Mouse (Mus musculus) small intestine, adult 2 months (tissue): ENCODE measurements at regions not wholly inside any gene's neighbourhood (a gene's known extent, or its start where the extent isn't known, plus 50 kb on each side); places are given as distances from the start of the nearest gene placed in this dataset.

Source experiments
- H3K27ac ChIP-seq: fragments of 200-500 bp; 2 replicates; pipeline ENCODE4 v1.5.1; 2012; ENCODE audit warnings: low read depth, low read length, control low read depth, inconsistent platforms; ENCODE audit not compliant: insufficient read depth
- H3K27me3 ChIP-seq: fragments of 200-500 bp; 2 replicates; pipeline ENCODE4 v1.6.1; 2012; ENCODE audit warnings: mild to moderate bottlenecking, moderate library complexity, low read length, inconsistent platforms; ENCODE audit not compliant: control insufficient read depth, insufficient read depth
- H3K36me3 ChIP-seq: fragments of 200-500 bp; 2 replicates; pipeline ENCODE4 v1.6.1; 2012; ENCODE audit warnings: mild to moderate bottlenecking, low read length, control low read depth, inconsistent platforms; ENCODE audit not compliant: control insufficient read depth, insufficient read depth
- H3K4me1 ChIP-seq: fragments of 200-500 bp; 2 replicates; pipeline ENCODE4 v1.6.1; 2012; ENCODE audit warnings: low read length, inconsistent platforms, mixed read lengths; ENCODE audit not compliant: control insufficient read depth, insufficient read depth, insufficient read length
- H3K4me3 ChIP-seq: fragments of 200-500 bp; 2 replicates; pipeline ENCODE4 v1.5.1; 2012; ENCODE audit warnings: low read depth, mild to moderate bottlenecking, control low read depth, inconsistent platforms, low read length, moderate library complexity
- CTCF ChIP-seq: fragments of 200-500 bp; IDR thresholded peaks from 2 replicates; pipeline ENCODE4 v1.5.1; 2012; ENCODE audit warnings: low read depth, mild to moderate bottlenecking, control low read depth, inconsistent platforms, low read length, moderate library complexity, mixed read lengths; ENCODE audit not compliant: insufficient replicate concordance, insufficient read length; ENCODE audit errors: extremely low read depth
- POLR2A ChIP-seq: fragments of 200-500 bp; IDR thresholded peaks from 2 replicates; pipeline ENCODE4 v1.6.1; 2012; ENCODE audit warnings: low read depth, mild to moderate bottlenecking, control low read depth, inconsistent platforms, low read length, moderate library complexity
- WGBS: fragments of 180-500 bp; shearing (Covaris S2); methylation state at CpG from one replicate; pipeline ENCODE4 v1.1.7; 2018; 5-methylcytosine and 5-hydroxymethylcytosine counted together

DNA sequence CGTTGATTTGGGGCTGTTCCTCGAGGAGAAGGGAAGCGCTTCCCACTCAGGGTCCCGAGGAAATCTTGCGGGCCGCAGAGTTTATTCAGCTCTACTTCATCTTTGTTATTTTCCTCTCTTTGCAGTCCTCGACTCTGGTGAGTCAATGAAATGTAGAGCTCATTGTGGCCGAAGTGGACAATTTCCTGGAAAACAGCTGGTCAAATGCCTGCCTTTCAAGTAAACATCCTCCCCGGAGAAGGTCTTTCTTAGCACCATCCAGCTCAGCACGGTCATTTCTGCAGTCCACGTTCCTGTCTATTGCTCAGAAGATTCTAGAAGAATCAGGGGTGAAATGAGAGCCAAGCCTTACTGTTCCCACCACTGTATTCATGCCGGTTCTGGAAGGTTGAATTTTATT, 133.0 kb downstream of the Bcas1 start:
- TF ChIP-seq POLR2A (no peak), CTCF (no peak)
- WGBS: 74% methylated on average over 12 of the region's 12 CpGs
- Histone ChIP-seq H3K4me3 (no peak overlapping the region), H3K27me3 (no peaks in the 10 kb centered on the region), H3K36me3 (no peaks in the 10 kb centered on the region), H3K4me1 (no peaks in the 10 kb centered on the region), H3K27ac (peak overlapping the region; percentile 16; the same call in 1 of the 2 replicates)

DNA sequence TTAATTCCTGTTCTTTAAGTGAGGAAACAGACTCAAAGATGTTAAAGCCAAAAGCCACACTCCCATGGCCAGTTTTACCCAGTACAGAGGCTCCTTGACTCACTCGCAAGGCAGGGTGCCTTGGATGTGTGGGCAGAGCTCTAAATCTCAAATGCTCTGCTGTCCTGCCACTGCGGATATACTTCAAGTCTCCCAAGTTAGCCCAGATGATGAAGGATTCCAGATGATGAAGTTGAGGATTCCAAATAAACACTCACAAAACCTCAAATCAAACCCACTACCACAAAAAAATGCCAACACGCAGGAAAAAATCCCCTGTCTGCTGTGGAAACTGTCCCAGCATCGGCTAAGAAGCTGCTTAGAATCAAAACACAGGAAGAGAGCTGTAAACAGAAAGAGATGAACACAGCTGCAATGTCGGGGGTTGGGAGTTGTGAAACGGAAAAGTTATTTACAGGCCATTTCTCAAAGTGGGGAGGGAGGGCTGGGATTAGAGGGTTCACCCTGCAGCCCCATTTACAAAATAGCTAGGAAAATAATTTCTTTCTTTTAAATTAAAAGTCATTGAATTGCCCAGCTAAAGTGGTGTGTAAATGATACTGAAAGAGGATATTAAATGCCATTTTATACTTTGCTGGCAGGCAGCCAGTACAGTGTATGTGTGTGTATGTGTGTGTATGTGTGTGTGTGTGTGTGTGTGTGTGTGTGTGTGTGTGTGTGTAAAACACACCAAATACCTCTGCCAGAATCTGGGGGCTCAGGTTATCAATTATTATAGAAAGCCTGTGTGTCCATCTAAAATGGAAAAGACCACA, 135.6 kb downstream of the Bcas1 start:
- TF ChIP-seq POLR2A: no peak
- no peak for TF ChIP-seq CTCF
- Histone ChIP-seq H3K27me3 (no peaks in the 10 kb centered on the region), H3K36me3 (no peaks in the 10 kb centered on the region), H3K4me3 (no peak overlapping the region), H3K4me1 (0 out of 2 replicates have a peak, but pooled peaks cover 2% of the 10 kb centered on the region), H3K27ac (peak overlapping the region; percentile 65)
- WGBS: 56% methylated on average over 6 of the region's 6 CpGs

DNA sequence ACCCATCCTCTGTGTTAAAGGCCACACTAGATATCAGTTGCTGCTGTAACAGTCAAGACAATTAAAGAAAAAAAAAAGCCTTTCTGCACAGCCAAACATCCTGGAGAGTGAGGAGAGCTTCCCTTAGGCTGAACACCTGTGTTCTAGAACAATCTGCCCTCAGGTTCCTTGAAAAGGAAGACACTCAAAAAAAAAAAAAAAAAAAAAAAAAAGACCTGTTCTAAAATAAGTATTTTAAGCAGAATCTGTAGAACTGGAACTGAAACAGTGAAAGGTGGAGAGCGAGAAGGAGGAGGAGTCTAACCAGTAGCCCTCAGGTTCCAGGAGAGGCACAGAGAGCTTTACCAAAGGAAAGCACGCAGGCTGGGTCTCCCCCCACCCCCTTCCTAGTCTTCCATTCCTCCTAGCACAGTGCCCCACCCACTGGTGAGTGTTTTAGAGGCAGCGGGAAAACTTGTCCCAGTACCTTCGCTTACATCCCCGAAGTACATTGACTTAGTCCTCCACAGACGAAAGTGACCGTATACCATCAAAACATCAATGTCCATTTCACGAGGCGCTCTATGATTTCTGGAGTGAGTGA, 138.2 kb downstream of the Bcas1 start:
- H3K27ac ChIP-seq: no peak overlapping the region
- peaks cover 7% of the 10 kb centered on the region; the same call in 1 of the 2 replicates for H3K4me1 ChIP-seq
- H3K27me3 ChIP-seq: no peaks in the 10 kb centered on the region
- H3K4me3 ChIP-seq: no peak overlapping the region
- H3K36me3 ChIP-seq: no peaks in the 10 kb centered on the region
- WGBS: 89% methylated on average over 9 of the region's 9 CpGs
- TF ChIP-seq POLR2A: no peak
- TF ChIP-seq CTCF: no peak

DNA sequence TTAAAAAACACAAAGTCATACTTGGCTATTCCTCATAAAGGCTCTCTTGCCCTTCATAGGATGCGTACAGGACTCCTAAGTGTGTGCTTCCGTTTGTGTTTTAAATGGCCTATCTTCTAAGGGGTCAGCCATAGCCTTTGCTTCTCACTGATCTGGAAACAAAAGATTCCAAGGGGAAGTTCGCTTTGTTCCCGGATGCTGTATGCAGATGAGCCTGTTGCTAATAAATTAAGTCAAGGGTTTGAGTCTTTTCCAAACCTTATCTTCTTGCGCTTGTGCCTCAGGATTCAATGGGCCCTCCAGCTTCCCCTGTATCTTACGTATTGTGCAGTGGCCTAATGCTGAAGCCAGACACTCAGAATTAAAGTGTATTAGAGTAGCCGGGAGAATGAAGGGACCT, 138.9 kb downstream of the Bcas1 start:
- Histone ChIP-seq H3K4me1 (peaks cover 7% of the 10 kb centered on the region; the same call in 1 of the 2 replicates), H3K27me3 (no peaks in the 10 kb centered on the region), H3K4me3 (no peak overlapping the region), H3K36me3 (no peaks in the 10 kb centered on the region), H3K27ac (peak overlapping the region; percentile 46; the same call in 1 of the 2 replicates)
- 91% methylated on average over 7 of the region's 7 CpGs for WGBS
- TF ChIP-seq POLR2A (no peak), CTCF (no peak)

DNA sequence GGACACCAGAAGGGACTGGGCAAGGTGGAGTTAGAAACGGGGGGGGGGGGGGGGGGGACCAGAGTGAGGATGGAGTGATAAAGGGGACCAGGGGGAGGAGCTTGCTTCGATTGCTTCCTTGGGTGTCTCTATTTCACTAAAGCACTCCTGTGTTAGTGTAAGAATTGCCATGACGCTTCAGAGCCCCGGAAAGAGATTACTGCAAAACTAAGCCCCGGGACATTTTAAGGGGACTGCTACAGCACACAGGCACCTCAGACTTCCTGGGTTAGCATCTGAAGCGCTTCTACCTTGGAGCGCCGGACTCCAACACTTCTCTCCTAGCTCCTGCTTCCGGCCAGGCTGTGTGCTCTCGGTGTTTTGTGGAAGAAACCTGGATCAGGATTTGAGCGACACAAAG, 139.4 kb downstream of the Bcas1 start:
- no peaks in the 10 kb centered on the region for H3K36me3 ChIP-seq
- WGBS: 39% methylated on average over 11 of the region's 11 CpGs
- H3K27ac ChIP-seq: peak overlapping the region; percentile 46; the same call in 1 of the 2 replicates
- no peak for TF ChIP-seq CTCF
- no peak for TF ChIP-seq POLR2A
- peaks cover 10% of the 10 kb centered on the region; the same call in 1 of the 2 replicates for H3K4me1 ChIP-seq
- no peaks in the 10 kb centered on the region for H3K27me3 ChIP-seq
- no peak overlapping the region for H3K4me3 ChIP-seq

DNA sequence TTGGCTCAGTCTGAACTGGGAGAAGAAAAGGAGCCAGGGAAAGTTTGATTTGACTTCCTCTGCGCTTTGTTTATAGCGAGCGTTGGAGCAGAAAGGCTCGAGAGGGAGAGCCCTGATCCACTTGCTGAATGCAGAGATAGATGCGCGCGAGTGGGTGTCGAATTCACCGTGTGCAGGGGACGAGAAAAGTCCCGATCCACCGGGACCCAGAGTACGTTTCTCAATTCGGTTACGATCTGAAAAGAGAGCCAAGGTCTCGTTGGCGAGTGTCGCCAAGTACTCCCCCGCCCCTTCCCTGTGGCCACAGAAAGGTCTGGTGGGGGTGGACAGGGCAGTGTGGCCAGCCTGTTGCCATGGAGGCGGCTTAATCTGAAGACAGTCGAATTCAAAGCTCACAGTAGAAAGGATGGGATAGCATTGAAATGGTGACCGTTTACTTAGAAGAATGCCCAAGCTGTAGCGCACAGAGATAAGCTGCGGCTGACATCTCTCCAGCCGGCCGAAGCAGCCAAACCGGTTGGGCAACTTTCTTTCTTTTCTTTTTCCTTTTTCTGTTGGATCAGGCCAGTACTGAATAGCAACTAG, 139.5 kb upstream of the Zfp217 start:
- Histone ChIP-seq H3K27me3 (no peaks in the 10 kb centered on the region), H3K36me3 (no peaks in the 10 kb centered on the region), H3K4me1 (peaks cover 11% of the 10 kb centered on the region; the same call in 1 of the 2 replicates), H3K27ac (peak overlapping the region; percentile 83), H3K4me3 (peak overlapping the region; percentile 62)
- no peak for TF ChIP-seq POLR2A
- no peak for TF ChIP-seq CTCF
- WGBS: 2% methylated on average over 27 of the region's 27 CpGs

DNA sequence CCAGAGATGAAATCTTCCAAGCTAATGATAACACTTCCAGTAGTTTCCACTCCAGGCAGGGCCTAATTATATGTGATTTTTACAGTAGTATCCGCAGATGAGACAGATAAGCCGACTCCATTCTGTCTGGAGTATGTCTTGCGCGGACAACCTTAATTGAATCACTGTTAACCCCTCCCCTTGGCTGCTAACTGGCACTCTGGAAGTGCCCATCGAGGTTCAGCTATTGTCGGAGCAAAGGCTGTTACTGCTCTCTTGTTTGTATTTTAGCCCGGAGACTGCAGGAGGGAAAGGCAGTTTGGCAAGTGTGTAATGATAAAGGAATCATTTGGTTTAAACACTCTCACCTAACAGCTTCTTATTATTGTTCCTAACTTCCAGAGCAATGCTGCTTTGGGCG, 138.9 kb upstream of the Zfp217 start:
- Histone ChIP-seq H3K36me3 (no peaks in the 10 kb centered on the region), H3K4me1 (peaks cover 11% of the 10 kb centered on the region; the same call in 1 of the 2 replicates), H3K27ac (peak overlapping the region; percentile 83), H3K27me3 (no peaks in the 10 kb centered on the region), H3K4me3 (no peak overlapping the region)
- no peak for TF ChIP-seq CTCF
- no peak for TF ChIP-seq POLR2A
- 10% methylated on average over 8 of the region's 8 CpGs for WGBS
